7 mouse cellular contexts compared by ENCODE assay signal in genomic region chr13:98534190-98534912, GRCm38 (mm10). TPM values are rescaled to one million over a fixed set of nuclear protein-coding genes. Genes with fewer than 3 reads are reported as not detected.
DNase-seq lines count a peak whose midpoint lies in the region; ATAC-seq and TF ChIP-seq lines count a peak whose summit lies in the region.

No protein-coding gene starts in this region.

- H3K4me3 ChIP-seq in forebrain, embryonic 12.5 days (replicated peaks): no peak overlapping the region; the same call in 1 of the 2 replicates
- H3K4me3 ChIP-seq in hindbrain, embryonic 13.5 days: no peak overlapping the region
- peak overlapping the region; percentile 11; the same call in 1 of the 2 replicates for H3K4me3 ChIP-seq in limb, embryonic 14.5 days (replicated peaks; ENCODE audit: low read length)
- no peak overlapping the region for H3K4me3 ChIP-seq in neural tube, embryonic 14.5 days (ENCODE audit: low read depth, low read length)

- H3K4me2 ChIP-seq in forebrain, embryonic 12.5 days: peak overlapping the region; percentile 37
- H3K4me2 ChIP-seq in hindbrain, embryonic 13.5 days: peak overlapping the region; percentile 38
- peak overlapping the region; percentile 43 for H3K4me2 ChIP-seq in limb, embryonic 14.5 days (replicated peaks; ENCODE audit: low read depth, low read length, severe bottlenecking)
- peak overlapping the region; percentile 19; the same call in 1 of the 2 replicates for H3K4me2 ChIP-seq in neural tube, embryonic 14.5 days (ENCODE audit: low read depth, low read length)

- peak; percentile 6 for DNase-seq in A20 (ENCODE audit: low read depth, low spot score)
- DNase-seq in adrenal gland, adult (ENCODE audit: inconsistent age in 2 of 2, low spot score in 1 of 2): peak; percentile 69 to 87
- DNase-seq in limb, embryonic 14.5 days (ENCODE audit: low spot score): peak; percentile 67
- DNase-seq in spleen, postnatal 36 days (ENCODE audit: low spot score in 2 of 2): no peak

- peaks cover 7% of the 10 kb centered on the region; the same call in 1 of the 2 replicates for H3K9me3 ChIP-seq in forebrain, embryonic 12.5 days
- peaks cover 9% of the 10 kb centered on the region for H3K9me3 ChIP-seq in hindbrain, embryonic 13.5 days
- H3K9me3 ChIP-seq in limb, embryonic 14.5 days (ENCODE audit: control insufficient read depth, low read length): 0 out of 2 replicates have a peak, but pooled peaks cover 4% of the 10 kb centered on the region
- no peaks in the 10 kb centered on the region for H3K9me3 ChIP-seq in neural tube, embryonic 14.5 days (ENCODE audit: control insufficient read depth, low read length)

- peaks cover 84% of the 10 kb centered on the region for H3K27me3 ChIP-seq in forebrain, embryonic 12.5 days
- peaks cover 49% of the 10 kb centered on the region for H3K27me3 ChIP-seq in hindbrain, embryonic 13.5 days
- H3K27me3 ChIP-seq in limb, embryonic 14.5 days (ENCODE audit: control insufficient read depth, insufficient read depth, low read length): no peaks in the 10 kb centered on the region
- H3K27me3 ChIP-seq in neural tube, embryonic 14.5 days (ENCODE audit: control insufficient read depth, insufficient read depth, low read length): no peaks in the 10 kb centered on the region

- peak; percentile 75 for ATAC-seq in forebrain, embryonic 12.5 days (ENCODE audit: low FRiP score)
- 0 out of 2 replicates have a peak, but pooled peaks have one; percentile 64 for ATAC-seq in hindbrain, embryonic 13.5 days (ENCODE audit: low FRiP score)
- peak; percentile 79 for ATAC-seq in limb, embryonic 14.5 days (ENCODE audit: low FRiP score, low read depth)
- peak; percentile 77 for ATAC-seq in neural tube, embryonic 14.5 days (ENCODE audit: low read depth)

- 17% methylated on average over 18 of the region's 18 CpGs for WGBS in forebrain, embryonic 12.5 days
- WGBS in hindbrain, embryonic 13.5 days: 34% methylated on average over 18 of the region's 18 CpGs
- 12% methylated on average over 18 of the region's 18 CpGs for WGBS in limb, embryonic 14.5 days
- 30% methylated on average over 18 of the region's 18 CpGs for WGBS in neural tube, embryonic 14.5 days

- TF ChIP-seq POLR2A in limb, embryonic 14.5 days (IDR thresholded peaks at IDR 0.05; ENCODE audit: borderline replicate concordance, extremely low read depth, insufficient read depth, insufficient read length): no peak

- H3K9ac ChIP-seq in forebrain, embryonic 12.5 days: no peak overlapping the region
- H3K9ac ChIP-seq in hindbrain, embryonic 13.5 days: no peak overlapping the region
- no peak overlapping the region for H3K9ac ChIP-seq in limb, embryonic 14.5 days (ENCODE audit: low read depth, low read length, severe bottlenecking)
- no peak overlapping the region for H3K9ac ChIP-seq in neural tube, embryonic 14.5 days (replicated peaks; ENCODE audit: low read depth, low read length)

- H3K36me3 ChIP-seq in forebrain, embryonic 12.5 days (replicated peaks): no peaks in the 10 kb centered on the region
- H3K36me3 ChIP-seq in hindbrain, embryonic 13.5 days: no peaks in the 10 kb centered on the region
- H3K36me3 ChIP-seq in limb, embryonic 14.5 days (ENCODE audit: control insufficient read depth, insufficient read depth, low read length): no peaks in the 10 kb centered on the region
- no peaks in the 10 kb centered on the region for H3K36me3 ChIP-seq in neural tube, embryonic 14.5 days (ENCODE audit: control insufficient read depth, insufficient read depth, low read length)

- no peak overlapping the region for H3K27ac ChIP-seq in forebrain, embryonic 12.5 days
- H3K27ac ChIP-seq in hindbrain, embryonic 13.5 days: no peak overlapping the region
- H3K27ac ChIP-seq in limb, embryonic 14.5 days (replicated peaks; ENCODE audit: low read depth, low read length): 0 out of 2 replicates have a peak overlapping the region, but pooled peaks have one; percentile 33
- no peak overlapping the region for H3K27ac ChIP-seq in neural tube, embryonic 14.5 days (ENCODE audit: low read depth, low read length)

- H3K4me1 ChIP-seq in forebrain, embryonic 12.5 days: peaks cover 27% of the 10 kb centered on the region
- H3K4me1 ChIP-seq in hindbrain, embryonic 13.5 days (replicated peaks): peaks cover 25% of the 10 kb centered on the region
- H3K4me1 ChIP-seq in limb, embryonic 14.5 days (ENCODE audit: control insufficient read depth, insufficient read depth, low read length): peaks cover 26% of the 10 kb centered on the region
- H3K4me1 ChIP-seq in neural tube, embryonic 14.5 days (ENCODE audit: control insufficient read depth, insufficient read depth, low read length): peaks cover 4% of the 10 kb centered on the region; the same call in 1 of the 2 replicates

RNA-seq across cellular contexts. Expression of gene Gm10320, which starts 42.5 kb away (rescaled TPM):
- polyA plus RNA-seq in forebrain, embryonic 12.5 days (2016; fragmentation: Nextera tagmentation; extraction: Ambion mirVana): 0.93 and 1.4 TPM in 2 replicates
- polyA plus RNA-seq in hindbrain, embryonic 13.5 days (2015; fragmentation: Nextera tagmentation; extraction: Ambion mirVana): 0.99 and 1.1 TPM in 2 replicates
- polyA plus RNA-seq in limb, embryonic 14.5 days (2012; rRNA removed): 1.3 and 1.6 TPM in 2 replicates
- 0.84 and 2.3 TPM in 2 replicates for polyA plus RNA-seq in limb, embryonic 14.5 days (2014; fragmentation: Nextera tagmentation; extraction: Ambion mirVana)
- 0.59 and 0.86 TPM in 2 replicates for polyA plus RNA-seq in neural tube, embryonic 14.5 days (2014; fragmentation: Nextera tagmentation; extraction: Ambion mirVana)

Comparison
In these comparisons a context has a peak if more than half of its experiments do, and no peak if none do; other contexts are left out.
1. DNase-seq: peak in A20 (single experiment), adrenal gland, adult (2 of 2) and limb, embryonic 14.5 days (single experiment); none in spleen, postnatal 36 days (0 of 2).
2. Peak in every context shown above with its lines, with median percentiles within 50 percentile points of each other: ATAC-seq and H3K4me2 ChIP-seq.